Mouse (Mus musculus) small intestine, adult 2 months (tissue): Measurements from ENCODE around the gene Cbarp. TPM values are rescaled to one million over a fixed set of nuclear protein-coding genes. Genes with fewer than 3 reads are reported as not detected.
A peak's percentile ranks its signal among the peaks of the same experiment; 100 is the strongest.
"Not testable (repeated sequence)": the region's sequence is repeated elsewhere in the genome, so short reads cannot be mapped to it uniquely, and the experiment has no call there.

ENCODE experiments used
- H3K27ac ChIP-seq: fragments of 200-500 bp; 2 replicates; pipeline ENCODE4 v1.5.1; 2012; ENCODE audit warnings: low read depth, low read length, control low read depth, inconsistent platforms; ENCODE audit not compliant: insufficient read depth
- H3K27me3 ChIP-seq: fragments of 200-500 bp; 2 replicates; pipeline ENCODE4 v1.6.1; 2012; ENCODE audit warnings: mild to moderate bottlenecking, moderate library complexity, low read length, inconsistent platforms; ENCODE audit not compliant: control insufficient read depth, insufficient read depth
- H3K36me3 ChIP-seq: fragments of 200-500 bp; 2 replicates; pipeline ENCODE4 v1.6.1; 2012; ENCODE audit warnings: mild to moderate bottlenecking, low read length, control low read depth, inconsistent platforms; ENCODE audit not compliant: control insufficient read depth, insufficient read depth
- H3K4me1 ChIP-seq: fragments of 200-500 bp; 2 replicates; pipeline ENCODE4 v1.6.1; 2012; ENCODE audit warnings: low read length, inconsistent platforms, mixed read lengths; ENCODE audit not compliant: control insufficient read depth, insufficient read depth, insufficient read length
- H3K4me3 ChIP-seq: fragments of 200-500 bp; 2 replicates; pipeline ENCODE4 v1.5.1; 2012; ENCODE audit warnings: low read depth, mild to moderate bottlenecking, control low read depth, inconsistent platforms, low read length, moderate library complexity
- CTCF ChIP-seq: fragments of 200-500 bp; IDR thresholded peaks from 2 replicates; pipeline ENCODE4 v1.5.1; 2012; ENCODE audit warnings: low read depth, mild to moderate bottlenecking, control low read depth, inconsistent platforms, low read length, moderate library complexity, mixed read lengths; ENCODE audit not compliant: insufficient replicate concordance, insufficient read length; ENCODE audit errors: extremely low read depth
- POLR2A ChIP-seq: fragments of 200-500 bp; IDR thresholded peaks from 2 replicates; pipeline ENCODE4 v1.6.1; 2012; ENCODE audit warnings: low read depth, mild to moderate bottlenecking, control low read depth, inconsistent platforms, low read length, moderate library complexity
- WGBS: fragments of 180-500 bp; shearing (Covaris S2); methylation state at CpG from one replicate; pipeline ENCODE4 v1.1.7; 2018; 5-methylcytosine and 5-hydroxymethylcytosine counted together
- polyA plus RNA-seq: library from polyadenylated mRNA; depleted of rRNA; stranded (reverse); fragments of >200 nt; gene quantifications from 2 replicates; pipeline ENCODE4 v1.2.3, GENCODE M21; 2012

The Cbarp gene
- polyA plus RNA-seq, 1 experiment: 6.6 TPM

DNA sequence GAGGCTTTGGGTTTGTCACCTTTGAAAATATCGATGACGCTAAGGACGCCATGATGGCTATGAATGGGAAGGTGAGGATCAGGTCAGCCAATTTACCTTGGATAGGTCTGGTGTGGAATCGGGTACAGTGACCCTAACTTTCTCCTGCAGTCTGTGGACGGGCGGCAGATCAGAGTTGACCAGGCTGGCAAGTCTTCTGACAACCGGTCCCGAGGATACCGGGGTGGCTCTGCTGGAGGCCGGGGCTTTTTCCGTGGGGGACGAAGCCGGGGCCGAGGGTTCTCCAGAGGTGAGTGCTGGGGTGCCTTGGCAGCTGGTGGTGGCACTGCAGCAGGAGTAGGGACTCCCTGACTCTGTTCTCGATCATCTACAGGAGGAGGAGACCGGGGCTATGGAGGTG, 29.4 kb upstream of the Cbarp start:
- Histone ChIP-seq H3K27me3 (no peaks in the 10 kb centered on the region), H3K4me3 (no peak overlapping the region), H3K27ac (no peak overlapping the region), H3K4me1 (peaks cover 22% of the 10 kb centered on the region), H3K36me3 (peaks cover 24% of the 10 kb centered on the region)
- 95% methylated on average over 16 of the region's 16 CpGs for WGBS
- TF ChIP-seq POLR2A (no peak), CTCF (no peak)

DNA sequence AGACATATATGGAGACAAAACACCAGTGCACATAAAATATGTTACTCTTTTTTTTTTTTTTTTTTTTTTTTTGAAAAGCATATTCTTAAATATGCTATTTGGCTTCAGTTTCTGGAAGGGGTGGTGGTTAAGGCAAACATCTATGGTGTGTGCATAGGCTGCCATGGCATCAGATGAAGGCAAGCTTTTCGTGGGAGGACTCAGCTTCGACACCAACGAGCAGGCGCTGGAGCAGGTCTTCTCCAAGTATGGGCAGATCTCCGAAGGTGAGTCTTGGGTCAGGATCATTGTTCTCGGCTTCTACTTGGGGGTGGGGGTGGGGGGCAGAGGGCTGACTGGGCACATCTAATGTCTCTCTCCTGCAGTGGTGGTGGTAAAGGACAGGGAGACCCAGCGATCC, 29.0 kb upstream of the Cbarp start:
- Histone ChIP-seq H3K27ac (no peak overlapping the region), H3K4me1 (peaks cover 25% of the 10 kb centered on the region), H3K27me3 (no peaks in the 10 kb centered on the region), H3K36me3 (peaks cover 24% of the 10 kb centered on the region), H3K4me3 (no peak overlapping the region)
- TF ChIP-seq POLR2A: no peak
- TF ChIP-seq CTCF: no peak
- 89% methylated on average over 7 of the region's 7 CpGs for WGBS

DNA sequence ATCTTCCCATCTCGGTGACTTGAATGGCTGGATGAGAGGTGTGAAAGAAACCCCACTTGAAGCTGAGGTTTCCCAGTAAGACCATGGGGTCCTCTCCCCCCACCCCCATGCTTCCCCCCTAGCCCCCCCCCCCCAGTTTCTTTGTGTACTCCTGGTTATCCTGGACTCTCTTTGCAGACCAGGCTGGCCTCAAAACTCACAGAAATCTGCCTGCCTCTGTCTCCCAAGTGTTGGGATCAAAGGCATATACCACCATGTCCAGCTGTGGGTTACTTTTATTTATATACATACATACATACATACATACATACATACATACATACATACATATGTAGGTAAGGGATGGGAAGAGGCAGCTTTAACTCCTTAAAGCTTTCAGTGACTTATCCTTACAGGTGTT, 28.4 kb upstream of the Cbarp start:
- TF ChIP-seq POLR2A (no peak), CTCF (no peak)
- H3K27ac ChIP-seq: no peak overlapping the region
- 39% methylated on average over 1 of the region's 1 CpGs for WGBS
- H3K36me3 ChIP-seq: peaks cover 24% of the 10 kb centered on the region
- no peak overlapping the region for H3K4me3 ChIP-seq
- peaks cover 29% of the 10 kb centered on the region for H3K4me1 ChIP-seq
- no peaks in the 10 kb centered on the region for H3K27me3 ChIP-seq

DNA sequence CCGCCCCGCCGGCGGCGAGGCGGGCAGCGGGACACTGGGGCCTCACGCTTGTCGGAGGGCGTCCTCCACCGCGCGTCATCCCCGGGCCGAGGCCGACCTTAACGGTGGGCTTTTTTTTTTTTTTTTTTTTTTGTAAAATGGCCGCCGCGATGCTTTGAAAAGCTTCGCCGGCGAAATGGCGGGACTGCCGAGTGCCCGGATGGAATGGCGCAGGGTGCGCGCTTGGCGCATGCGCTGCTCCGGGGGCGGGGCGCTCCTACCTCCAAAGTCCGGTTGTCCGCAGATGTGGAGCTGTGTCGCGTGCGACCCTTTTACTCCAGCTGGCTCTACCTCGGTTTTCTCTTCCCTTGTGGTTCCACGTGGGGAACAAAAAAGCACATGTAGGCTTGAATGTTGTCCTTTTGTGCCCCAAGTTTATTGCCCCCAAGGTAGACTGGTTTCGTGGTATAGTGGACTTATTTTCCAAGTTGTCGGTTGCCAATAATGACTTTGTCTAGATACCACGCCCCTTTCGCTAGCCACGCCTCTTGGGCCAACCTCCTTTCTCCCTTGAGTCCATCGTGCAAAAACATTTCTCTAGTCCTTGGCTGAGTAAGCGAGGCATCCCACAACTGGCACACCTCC, 27.5 kb upstream of the Cbarp start:
- Histone ChIP-seq H3K27ac (peak overlapping the region; percentile 85), H3K4me1 (peaks cover 35% of the 10 kb centered on the region), H3K4me3 (peak overlapping the region; percentile 84), H3K27me3 (no peaks in the 10 kb centered on the region), H3K36me3 (peaks cover 24% of the 10 kb centered on the region)
- no peak for TF ChIP-seq CTCF
- no peak for TF ChIP-seq POLR2A
- under 1% methylated on average over 48 of the region's 48 CpGs for WGBS

DNA sequence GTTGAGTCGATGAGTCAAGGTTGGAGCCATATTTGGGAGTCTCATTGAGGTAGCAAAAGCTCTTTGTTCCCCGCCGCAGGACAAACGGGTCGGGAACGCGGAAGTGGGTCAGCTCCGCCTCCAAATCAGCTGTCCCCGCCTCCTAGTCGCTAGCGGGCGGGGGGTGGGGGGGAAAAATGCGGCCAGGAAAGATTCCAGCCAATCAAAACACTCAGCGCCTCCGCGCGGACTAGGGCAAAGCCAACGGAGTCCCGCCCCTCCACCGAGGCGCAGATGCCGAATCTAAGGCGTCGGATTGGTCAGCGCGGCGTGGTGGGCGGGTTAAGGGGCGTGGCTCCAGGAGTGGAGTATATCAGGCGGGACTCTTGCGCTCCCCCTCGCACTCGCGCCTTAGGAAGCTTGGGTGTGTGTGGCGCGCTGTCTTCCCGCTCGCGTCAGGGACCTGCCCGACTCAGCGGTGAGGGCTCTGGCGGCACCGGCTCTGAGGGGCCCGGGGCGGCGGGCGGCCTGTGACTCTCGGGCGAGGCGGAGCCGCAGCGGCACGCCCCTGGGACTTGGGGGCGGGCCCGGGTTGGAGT, 26.9 kb upstream of the Cbarp start:
- Histone ChIP-seq H3K4me3 (peak overlapping the region; percentile 84), H3K27me3 (no peaks in the 10 kb centered on the region), H3K4me1 (peaks cover 39% of the 10 kb centered on the region), H3K36me3 (peaks cover 24% of the 10 kb centered on the region), H3K27ac (peak overlapping the region; percentile 85)
- TF ChIP-seq POLR2A: peak; percentile 94
- TF ChIP-seq CTCF: no peak
- WGBS: under 1% methylated on average over 55 of the region's 55 CpGs

DNA sequence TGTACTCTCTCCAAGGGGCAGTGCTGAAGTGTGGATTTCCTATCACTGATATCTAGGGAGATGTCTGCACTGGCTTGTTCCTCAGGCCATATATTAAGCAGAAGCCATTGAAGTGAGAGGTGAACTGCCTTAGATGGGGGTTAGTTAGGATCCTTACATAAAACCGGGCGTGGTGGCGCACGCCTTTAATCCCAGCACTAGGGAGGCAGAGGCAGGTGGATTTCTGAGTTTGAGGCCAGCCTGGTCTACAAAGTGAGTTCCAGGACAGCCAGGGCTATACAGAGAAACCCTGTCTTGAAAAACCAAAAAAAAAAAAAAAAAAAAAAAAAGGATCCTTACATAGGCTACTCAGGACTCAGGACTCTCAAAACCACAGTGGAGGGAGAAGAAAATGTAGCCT, 25.5 kb upstream of the Cbarp start:
- not testable (repeated sequence) for H3K27me3 ChIP-seq, H3K4me3 ChIP-seq
- Histone ChIP-seq H3K36me3 (peaks cover 14% of the 10 kb centered on the region), H3K27ac (peak overlapping the region; percentile 56), H3K4me1 (peaks cover 42% of the 10 kb centered on the region)
- WGBS: 86% methylated on average over 4 of the region's 4 CpGs

DNA sequence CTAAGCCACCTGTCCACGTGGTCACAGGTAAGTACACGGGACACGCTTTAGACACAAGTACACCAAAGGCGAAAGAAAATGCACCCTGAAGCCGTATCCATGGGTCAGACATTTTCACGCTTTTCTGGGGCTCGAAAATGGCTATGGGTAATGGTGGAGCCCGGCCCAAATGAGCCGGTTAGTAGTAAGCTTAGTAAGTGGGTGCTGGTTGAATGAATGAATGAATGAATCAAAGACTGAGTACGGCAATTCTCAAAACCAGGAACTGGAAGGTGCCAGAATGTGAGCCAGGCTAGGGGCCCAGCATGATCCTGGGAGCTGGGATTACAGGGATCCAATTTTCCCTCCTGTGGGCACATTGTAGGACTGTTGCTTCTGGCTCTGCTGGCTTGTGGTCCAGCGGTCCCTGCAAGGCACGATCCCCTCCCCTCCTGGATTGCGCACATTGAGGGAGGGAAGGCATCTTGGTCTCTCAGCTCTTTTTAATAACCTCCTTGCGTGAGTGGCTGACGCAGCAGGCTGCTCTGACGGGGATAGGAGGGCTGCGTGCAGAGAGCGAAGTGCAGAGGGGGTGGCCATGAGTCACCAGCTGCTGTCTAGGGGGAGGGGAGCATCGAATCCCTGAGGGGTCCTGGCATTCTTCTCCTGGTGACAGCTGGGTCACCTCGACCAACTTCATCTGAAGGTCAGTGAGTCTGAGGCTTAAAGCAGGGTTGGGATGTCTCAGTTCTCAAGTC, 24.9 kb upstream of the Cbarp start, which contains the start of gene Cirbp:
Gene Cirbp (plus strand): TSS at position 594 of the 737 bp plus-strand sequence.
- H3K4me1 ChIP-seq: peaks cover 45% of the 10 kb centered on the region

More for the DNA sequence above, 24.9 kb upstream of the Cbarp start, which contains the start of gene Cirbp:
- TF ChIP-seq CTCF: no peak
- TF ChIP-seq POLR2A: no peak
- H3K4me3 ChIP-seq: peak within 1 kb of the TSS; percentile 55
- H3K36me3 ChIP-seq: peaks cover 10% of the 10 kb centered on the region
- H3K27ac ChIP-seq: peak within 1 kb of the TSS; percentile 58
- no peaks in the 10 kb centered on the region for H3K27me3 ChIP-seq
- 25% methylated on average over 20 of the region's 20 CpGs for WGBS
